Mouse (Mus musculus): ENCODE measurements around the gene Gm17268. TPM values are rescaled to one million over a fixed set of nuclear protein-coding genes. Genes with fewer than 3 reads are reported as not detected.

Gene Gm17268
- polyA plus RNA-seq, 1 experiment from 2014 or later = not detected

DNA sequence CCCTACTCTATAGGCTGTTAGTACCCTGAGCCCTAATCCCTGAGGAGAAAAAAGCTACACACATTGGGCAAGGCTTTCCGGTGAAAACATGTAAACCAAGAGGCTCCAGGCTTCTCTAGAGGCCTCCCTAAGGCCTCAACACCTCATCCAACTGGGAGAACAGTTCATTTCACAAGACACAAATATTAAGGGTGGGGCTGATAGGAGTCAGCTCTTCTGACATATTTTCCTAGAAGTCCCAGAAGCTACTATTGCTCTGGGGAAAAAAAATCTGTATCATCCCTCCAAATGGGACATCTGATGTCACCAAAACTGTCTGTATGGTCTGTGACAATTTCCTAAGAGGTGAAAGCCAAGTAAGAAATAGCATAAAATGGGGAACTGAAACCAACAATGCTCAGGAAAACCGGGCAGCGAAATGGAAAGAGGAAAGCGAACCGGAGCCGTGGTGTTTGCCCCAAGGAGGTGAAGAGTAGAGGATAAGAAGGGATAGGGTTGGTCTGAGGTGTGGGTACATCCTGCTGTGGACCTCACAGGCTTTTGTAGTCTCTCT, 15.8 kb downstream of the Gm17268 start:
- Histone ChIP-seq H3K4me3 (no peak overlapping the region), H3K4me1 (replicated peaks) (0 out of 2 replicates have a peak, but pooled peaks cover 2% of the 10 kb centered on the region), H3K36me3 (no peaks in the 10 kb centered on the region), H3K9me3 (no peaks in the 10 kb centered on the region), H3K9ac (no peak overlapping the region), H3K27me3 (no peaks in the 10 kb centered on the region), H3K27ac (no peak overlapping the region), H3K4me2 (no peak overlapping the region)
- 86% methylated on average over 6 of the region's 6 CpGs for WGBS
- no peak for ATAC-seq (ENCODE audit: low FRiP score)

DNA sequence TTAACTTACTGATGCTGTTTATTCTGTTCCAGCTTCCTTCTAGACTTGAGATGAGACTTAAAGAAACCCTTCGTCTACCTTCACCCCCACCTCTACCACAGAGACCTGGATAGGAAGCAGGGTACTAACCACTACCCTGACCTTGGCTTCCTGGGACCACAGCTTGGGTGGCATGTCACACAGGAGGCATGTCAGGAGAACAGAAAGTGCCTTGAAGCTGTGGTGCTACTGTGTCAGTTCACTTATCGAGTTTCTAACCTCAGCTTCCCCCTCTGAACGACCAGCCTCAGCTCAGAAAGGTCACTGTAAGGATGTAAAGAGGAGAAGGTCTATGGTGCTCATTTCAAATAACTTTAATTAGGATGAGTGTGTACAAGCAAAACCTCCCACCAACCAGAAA, 17.0 kb downstream of the Gm17268 start:
- H3K4me1 ChIP-seq (replicated peaks) = 0 out of 2 replicates have a peak, but pooled peaks cover 2% of the 10 kb centered on the region
- H3K4me2 ChIP-seq = no peak overlapping the region
- no peak overlapping the region for H3K9ac ChIP-seq
- H3K9me3 ChIP-seq = no peaks in the 10 kb centered on the region
- H3K36me3 ChIP-seq = no peaks in the 10 kb centered on the region
- H3K4me3 ChIP-seq = no peak overlapping the region
- ATAC-seq (ENCODE audit: low FRiP score) = no peak
- H3K27ac ChIP-seq = no peak overlapping the region
- H3K27me3 ChIP-seq = no peaks in the 10 kb centered on the region
- 77% methylated on average over 3 of the region's 3 CpGs for WGBS

DNA sequence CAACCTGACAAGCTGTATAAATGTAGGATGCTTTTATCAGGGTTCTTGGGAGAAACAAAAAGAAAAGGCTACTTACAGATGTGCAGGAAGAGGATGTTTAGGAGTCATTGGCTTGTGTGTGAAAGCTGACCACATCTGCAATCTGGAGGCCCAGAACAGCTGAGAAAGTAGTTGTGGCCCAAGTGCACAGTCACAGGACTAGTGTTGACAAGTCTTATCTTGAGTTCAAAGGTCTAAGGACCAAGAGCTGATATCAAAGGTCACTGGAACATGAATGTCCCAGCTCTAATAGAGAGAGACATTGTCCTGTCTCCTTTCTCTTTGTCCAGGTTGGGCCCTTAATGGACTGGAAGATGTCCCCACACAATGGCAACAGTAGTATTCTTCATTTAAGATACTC, 18.6 kb downstream of the Gm17268 start:
- Histone ChIP-seq H3K4me3 (no peak overlapping the region), H3K36me3 (no peaks in the 10 kb centered on the region), H3K9ac (no peak overlapping the region), H3K9me3 (no peaks in the 10 kb centered on the region), H3K27ac (no peak overlapping the region), H3K4me2 (no peak overlapping the region), H3K4me1 (replicated peaks) (0 out of 2 replicates have a peak, but pooled peaks cover 2% of the 10 kb centered on the region), H3K27me3 (no peaks in the 10 kb centered on the region)
- no peak for ATAC-seq (ENCODE audit: low FRiP score)

DNA sequence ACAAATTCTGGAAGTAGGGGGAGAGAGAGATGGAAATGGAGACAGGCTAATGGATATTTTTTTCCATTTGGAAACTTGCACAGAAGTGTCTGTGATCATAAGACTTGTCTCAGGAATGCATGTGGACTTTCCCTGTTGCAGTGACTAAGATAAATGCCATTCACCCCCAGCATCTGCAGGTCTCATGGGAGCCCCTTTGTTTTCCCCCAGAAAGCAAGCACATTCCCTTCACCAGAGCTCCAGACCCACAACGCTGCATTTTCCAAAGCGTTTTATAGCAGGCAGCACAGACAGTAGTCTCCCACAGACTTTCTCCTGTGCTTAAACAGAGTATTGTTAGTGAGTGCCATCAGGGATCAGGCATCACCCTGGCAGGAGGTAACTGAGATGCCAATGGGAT, 19.0 kb downstream of the Gm17268 start:
- Histone ChIP-seq H3K4me3 (no peak overlapping the region), H3K9ac (no peak overlapping the region), H3K9me3 (no peaks in the 10 kb centered on the region), H3K36me3 (no peaks in the 10 kb centered on the region), H3K4me2 (no peak overlapping the region), H3K27me3 (no peaks in the 10 kb centered on the region), H3K27ac (no peak overlapping the region), H3K4me1 (replicated peaks) (0 out of 2 replicates have a peak, but pooled peaks cover 2% of the 10 kb centered on the region)
- ATAC-seq (ENCODE audit: low FRiP score) = no peak
- WGBS = 30% methylated on average over 2 of the region's 2 CpGs

DNA sequence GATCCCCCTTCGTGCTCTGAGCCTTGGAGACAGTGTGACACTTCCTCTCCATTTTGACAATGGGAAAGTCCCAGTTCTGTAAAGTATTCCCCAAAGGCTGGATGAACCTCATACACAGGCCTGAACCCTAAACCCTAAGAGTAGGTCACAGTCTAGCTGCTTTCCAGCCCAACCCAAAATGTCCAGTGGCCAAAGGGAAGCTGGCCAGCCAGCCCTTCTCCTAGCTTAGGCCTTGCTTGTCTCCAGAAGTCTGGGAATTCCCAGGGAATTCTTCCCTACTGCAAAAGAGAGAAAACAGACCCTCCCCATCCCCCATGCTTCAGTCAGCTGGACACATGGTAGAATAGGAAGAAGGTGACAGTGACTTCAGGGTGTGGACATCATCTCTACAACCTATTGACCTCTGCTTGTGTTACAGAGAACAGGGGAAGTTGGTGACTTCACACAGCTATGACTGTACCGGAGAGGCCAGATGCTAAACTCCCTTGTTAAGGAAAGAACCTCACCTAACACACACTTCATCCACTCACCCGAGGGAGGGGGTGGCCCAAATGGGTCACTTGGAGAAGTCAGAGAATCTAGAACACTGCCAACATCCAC, 22.1 kb downstream of the Gm17268 start:
- ATAC-seq (ENCODE audit: low FRiP score) = no peak
- H3K4me1 ChIP-seq (replicated peaks) = 0 out of 2 replicates have a peak, but pooled peaks cover 2% of the 10 kb centered on the region
- no peaks in the 10 kb centered on the region for H3K27me3 ChIP-seq
- 83% methylated on average over 3 of the region's 3 CpGs for WGBS
- H3K9me3 ChIP-seq = no peaks in the 10 kb centered on the region
- H3K36me3 ChIP-seq = no peaks in the 10 kb centered on the region
- no peak overlapping the region for H3K9ac ChIP-seq
- H3K4me2 ChIP-seq = no peak overlapping the region
- no peak overlapping the region for H3K4me3 ChIP-seq
- H3K27ac ChIP-seq = no peak overlapping the region

DNA sequence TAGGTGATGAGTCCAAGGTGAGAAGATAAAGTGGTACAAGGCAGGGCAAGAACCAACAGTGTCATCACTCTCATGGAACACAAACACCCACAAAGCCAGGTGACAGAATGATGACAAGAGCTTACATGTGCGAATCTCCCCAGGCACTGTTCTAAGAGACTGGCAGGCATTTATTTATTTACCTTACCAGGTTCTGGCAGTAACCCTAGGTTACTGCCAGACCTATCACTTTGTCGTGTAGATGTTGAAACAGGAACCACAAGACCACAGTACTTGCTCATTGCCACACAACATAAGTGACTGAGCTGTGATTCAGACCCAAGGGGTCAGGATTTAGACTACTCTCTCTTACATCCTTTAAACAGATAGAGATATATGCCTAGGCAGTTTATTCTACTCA, 23.3 kb downstream of the Gm17268 start:
- WGBS = 73% methylated on average over 2 of the region's 2 CpGs
- no peaks in the 10 kb centered on the region for H3K27me3 ChIP-seq
- no peak overlapping the region for H3K9ac ChIP-seq
- H3K4me1 ChIP-seq (replicated peaks) = 0 out of 2 replicates have a peak, but pooled peaks cover 2% of the 10 kb centered on the region
- no peak for ATAC-seq (ENCODE audit: low FRiP score)
- no peaks in the 10 kb centered on the region for H3K9me3 ChIP-seq
- no peak overlapping the region for H3K4me3 ChIP-seq
- H3K4me2 ChIP-seq = no peak overlapping the region
- H3K27ac ChIP-seq = no peak overlapping the region
- no peaks in the 10 kb centered on the region for H3K36me3 ChIP-seq

DNA sequence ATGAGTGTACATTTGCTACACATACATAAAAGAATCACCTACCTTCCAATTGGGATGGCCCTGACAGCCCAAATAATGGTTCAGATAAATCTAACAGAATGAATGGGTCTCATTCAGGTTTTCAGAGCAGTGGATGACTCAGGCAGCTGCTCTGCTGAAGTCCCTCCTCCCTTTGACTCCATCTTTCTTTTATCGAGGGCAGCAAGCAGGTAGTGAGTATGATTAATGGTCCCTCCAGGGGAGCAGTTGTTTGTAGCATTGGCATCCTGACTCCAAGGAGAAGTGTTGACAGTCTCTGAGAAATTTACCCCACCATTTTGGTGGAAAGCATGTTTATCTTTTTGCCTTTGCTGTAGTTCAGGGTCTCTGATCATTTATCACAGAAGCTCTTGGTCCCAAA, 24.6 kb downstream of the Gm17268 start:
- Histone ChIP-seq H3K9ac (no peak overlapping the region), H3K4me1 (replicated peaks) (no peaks in the 10 kb centered on the region), H3K27me3 (no peaks in the 10 kb centered on the region), H3K4me3 (no peak overlapping the region), H3K4me2 (no peak overlapping the region), H3K27ac (no peak overlapping the region), H3K36me3 (no peaks in the 10 kb centered on the region), H3K9me3 (no peaks in the 10 kb centered on the region)
- WGBS = 24% methylated on average over 1 of the region's 1 CpGs
- no peak for ATAC-seq (ENCODE audit: low FRiP score)

DNA sequence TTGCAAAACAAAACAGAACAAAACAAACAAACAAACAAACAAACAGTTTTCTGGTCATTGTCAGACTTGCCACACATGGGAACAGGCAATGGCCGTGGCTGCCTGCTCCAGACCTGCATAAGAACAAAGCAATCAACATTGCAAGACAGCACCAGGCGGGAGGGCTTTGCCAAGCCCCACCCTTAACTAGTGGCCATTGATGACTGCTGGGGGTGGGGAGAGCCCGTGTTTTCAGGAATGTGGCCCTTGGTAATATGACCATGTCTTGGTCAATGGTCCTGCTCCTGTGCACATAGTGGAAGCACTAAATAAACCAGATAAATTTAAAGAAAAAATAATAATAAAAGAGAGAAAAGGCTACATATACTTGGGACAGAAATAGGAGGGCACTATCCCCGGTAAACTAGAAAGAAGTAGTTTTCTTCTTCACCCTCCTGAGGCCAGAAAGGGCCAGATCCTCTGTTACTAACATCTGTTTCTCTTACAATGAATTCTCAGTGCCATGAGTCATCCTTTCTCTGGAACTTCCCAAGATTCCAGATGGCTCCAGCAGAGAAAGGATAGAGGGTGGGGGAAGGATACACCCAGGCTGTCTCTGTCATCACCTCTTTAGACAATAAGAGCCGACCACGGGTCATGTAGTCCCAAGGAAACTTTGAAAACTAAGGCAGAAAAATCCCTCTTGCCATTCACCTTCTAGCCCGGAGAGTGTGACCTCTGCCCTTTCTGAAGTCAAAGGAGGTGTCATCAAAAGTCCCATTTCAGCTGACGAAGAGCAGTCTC, 26.8 kb downstream of the Gm17268 start:
- H3K9me3 ChIP-seq = no peaks in the 10 kb centered on the region
- no peak overlapping the region for H3K27ac ChIP-seq
- no peak for ATAC-seq (ENCODE audit: low FRiP score)
- WGBS = 49% methylated on average over 8 of the region's 8 CpGs
- no peaks in the 10 kb centered on the region for H3K36me3 ChIP-seq
- H3K27me3 ChIP-seq = no peaks in the 10 kb centered on the region
- H3K4me1 ChIP-seq (replicated peaks) = peaks cover 15% of the 10 kb centered on the region
- no peak overlapping the region for H3K4me2 ChIP-seq
- no peak overlapping the region for H3K9ac ChIP-seq
- H3K4me3 ChIP-seq = no peak overlapping the region

DNA sequence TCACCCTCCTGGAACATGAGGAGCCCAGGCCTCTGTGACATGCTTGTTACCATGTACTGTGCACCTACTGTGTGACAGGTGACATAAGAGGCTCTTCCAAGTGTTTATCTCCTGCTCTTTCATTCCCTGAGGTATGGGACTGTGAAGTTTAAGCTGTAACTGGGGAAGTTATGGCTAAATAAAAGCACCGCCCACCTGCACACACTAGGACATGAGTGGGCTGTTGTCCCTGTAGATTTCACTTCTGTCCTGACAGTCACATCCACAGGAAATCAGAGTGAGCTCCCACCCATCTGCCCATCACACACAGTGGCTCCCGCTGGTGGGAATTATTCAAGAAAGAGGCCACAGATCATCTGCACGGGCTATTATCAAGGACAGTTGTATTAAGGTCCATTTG, 28.2 kb downstream of the Gm17268 start:
- no peak overlapping the region for H3K4me3 ChIP-seq
- no peaks in the 10 kb centered on the region for H3K27me3 ChIP-seq
- no peaks in the 10 kb centered on the region for H3K36me3 ChIP-seq
- no peak overlapping the region for H3K9ac ChIP-seq
- H3K4me2 ChIP-seq = no peak overlapping the region
- H3K27ac ChIP-seq = no peak overlapping the region
- 94% methylated on average over 3 of the region's 3 CpGs for WGBS
- ATAC-seq (ENCODE audit: low FRiP score) = no peak
- H3K9me3 ChIP-seq = no peaks in the 10 kb centered on the region
- peaks cover 16% of the 10 kb centered on the region for H3K4me1 ChIP-seq (replicated peaks)

DNA sequence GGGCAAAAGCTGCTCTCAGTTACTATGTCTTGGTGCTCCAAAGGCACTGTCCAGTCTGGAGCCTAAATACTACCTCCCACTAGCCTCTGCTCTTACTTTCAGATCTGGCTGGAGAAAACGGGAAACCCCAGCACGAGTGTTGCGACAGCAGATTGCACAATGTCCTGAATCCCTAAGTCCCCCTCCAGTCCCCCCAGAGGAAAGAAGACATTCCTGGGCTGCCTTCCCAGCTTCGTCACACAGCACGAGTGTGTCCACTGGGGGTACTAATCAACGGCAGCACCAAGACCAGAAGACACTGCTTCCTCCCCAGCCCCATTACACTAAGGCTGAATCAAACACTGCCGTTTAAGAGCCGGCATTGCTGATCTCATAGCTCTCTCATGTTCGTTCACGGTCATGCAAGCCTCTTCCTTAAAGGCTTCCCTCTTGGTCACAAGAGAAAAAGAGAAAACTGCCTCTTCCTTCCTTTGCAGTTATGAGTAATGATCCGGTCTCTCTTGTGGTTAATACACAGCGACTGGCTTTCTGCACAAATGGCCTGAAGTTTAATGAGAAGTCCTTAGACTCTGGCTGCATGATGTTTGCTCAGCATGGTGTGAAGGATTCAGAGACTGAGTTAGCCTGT, 31.5 kb downstream of the Gm17268 start:
- no peak for ATAC-seq (ENCODE audit: low FRiP score)
- Histone ChIP-seq H3K4me1 (replicated peaks) (peaks cover 16% of the 10 kb centered on the region), H3K4me3 (no peak overlapping the region), H3K4me2 (no peak overlapping the region), H3K9ac (no peak overlapping the region), H3K36me3 (no peaks in the 10 kb centered on the region), H3K27me3 (0 out of 2 replicates have a peak, but pooled peaks cover 2% of the 10 kb centered on the region), H3K27ac (peak overlapping the region; percentile 50), H3K9me3 (no peaks in the 10 kb centered on the region)
- WGBS = 63% methylated on average over 12 of the region's 12 CpGs

DNA sequence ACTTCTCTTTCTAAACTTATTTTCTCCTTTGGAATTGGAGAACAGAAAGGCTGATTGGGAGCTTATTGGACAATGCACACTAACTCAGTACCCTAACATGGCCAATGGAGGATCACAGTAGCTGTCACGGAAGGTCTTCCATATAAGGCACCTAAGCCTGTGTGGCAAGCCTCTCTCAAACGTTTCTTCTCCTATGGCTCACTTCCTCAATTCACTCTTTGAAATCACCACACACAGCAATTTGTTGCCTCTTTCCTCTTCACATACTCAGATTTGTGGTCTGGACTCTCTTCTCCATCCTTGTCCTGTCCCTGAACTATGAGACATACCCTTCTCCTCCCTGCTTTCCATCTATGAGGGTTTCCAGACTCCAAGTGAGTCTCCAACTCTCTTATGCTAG, 33.6 kb downstream of the Gm17268 start:
- Histone ChIP-seq H3K9ac (no peak overlapping the region), H3K9me3 (no peaks in the 10 kb centered on the region), H3K36me3 (no peaks in the 10 kb centered on the region), H3K4me3 (no peak overlapping the region), H3K27ac (no peak overlapping the region), H3K4me1 (replicated peaks) (peaks cover 16% of the 10 kb centered on the region), H3K27me3 (0 out of 2 replicates have a peak, but pooled peaks cover 3% of the 10 kb centered on the region), H3K4me2 (no peak overlapping the region)
- WGBS = 73% methylated on average over 2 of the region's 2 CpGs
- no peak for ATAC-seq (ENCODE audit: low FRiP score)

DNA sequence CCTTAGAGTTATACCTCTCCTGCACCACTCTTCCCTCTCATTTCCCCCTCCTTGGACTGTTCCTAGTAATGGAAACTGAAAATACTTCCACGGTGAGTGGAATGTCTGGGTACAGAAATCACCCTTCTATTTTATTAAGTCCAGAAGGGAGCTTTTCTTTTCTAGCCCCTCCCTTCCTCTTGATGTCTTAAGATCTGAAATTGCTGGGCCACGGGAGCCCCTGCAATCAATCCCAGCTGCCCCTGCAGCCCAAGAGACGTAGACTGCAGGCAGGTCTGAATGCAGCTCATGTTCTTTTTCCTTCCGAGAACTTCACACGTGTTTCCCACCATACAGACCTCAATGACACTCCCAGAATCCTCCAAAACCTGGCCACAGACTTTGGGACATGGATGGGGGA, 37.8 kb downstream of the Gm17268 start:
- H3K4me3 ChIP-seq = no peak overlapping the region
- H3K9me3 ChIP-seq = no peaks in the 10 kb centered on the region
- no peaks in the 10 kb centered on the region for H3K4me1 ChIP-seq (replicated peaks)
- WGBS = 66% methylated on average over 5 of the region's 5 CpGs
- H3K36me3 ChIP-seq = no peaks in the 10 kb centered on the region
- H3K4me2 ChIP-seq = no peak overlapping the region
- no peak for ATAC-seq (ENCODE audit: low FRiP score)
- H3K9ac ChIP-seq = no peak overlapping the region
- no peak overlapping the region for H3K27ac ChIP-seq
- 0 out of 2 replicates have a peak, but pooled peaks cover 7% of the 10 kb centered on the region for H3K27me3 ChIP-seq

Measured in hindbrain, embryonic 13.5 days (tissue).